Mouse (Mus musculus) lung, postnatal 25 days (tissue): ENCODE data around the gene Mdm4.

Experiments used
- DNase-seq: peaks from one replicate; pipeline ENCODE4 v3.0.0; 2022; ENCODE audit warnings: low spot score

Mdm4 gene

DNA sequence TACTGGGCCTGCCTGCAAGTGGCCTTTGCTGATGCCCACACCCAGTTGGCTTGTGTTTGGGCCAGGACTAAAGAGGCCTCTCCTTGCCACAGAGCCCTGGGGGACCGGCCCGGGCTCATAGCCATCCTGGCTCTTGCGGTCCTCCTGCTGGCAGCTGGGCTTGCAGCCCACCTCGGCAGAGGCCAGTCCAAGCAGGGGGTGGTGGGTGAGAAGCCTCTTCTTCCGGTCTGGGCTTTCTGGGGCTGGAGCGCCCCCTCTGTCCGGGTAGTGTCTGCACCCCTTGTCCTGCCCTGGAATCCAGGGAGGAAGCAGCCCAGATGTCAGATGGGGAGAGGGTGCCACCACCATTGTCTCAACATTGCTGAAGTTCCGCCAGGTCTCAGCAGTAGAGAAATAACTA is 91.4 kb downstream of the Mdm4 start:
- no peak for DNase-seq

DNA sequence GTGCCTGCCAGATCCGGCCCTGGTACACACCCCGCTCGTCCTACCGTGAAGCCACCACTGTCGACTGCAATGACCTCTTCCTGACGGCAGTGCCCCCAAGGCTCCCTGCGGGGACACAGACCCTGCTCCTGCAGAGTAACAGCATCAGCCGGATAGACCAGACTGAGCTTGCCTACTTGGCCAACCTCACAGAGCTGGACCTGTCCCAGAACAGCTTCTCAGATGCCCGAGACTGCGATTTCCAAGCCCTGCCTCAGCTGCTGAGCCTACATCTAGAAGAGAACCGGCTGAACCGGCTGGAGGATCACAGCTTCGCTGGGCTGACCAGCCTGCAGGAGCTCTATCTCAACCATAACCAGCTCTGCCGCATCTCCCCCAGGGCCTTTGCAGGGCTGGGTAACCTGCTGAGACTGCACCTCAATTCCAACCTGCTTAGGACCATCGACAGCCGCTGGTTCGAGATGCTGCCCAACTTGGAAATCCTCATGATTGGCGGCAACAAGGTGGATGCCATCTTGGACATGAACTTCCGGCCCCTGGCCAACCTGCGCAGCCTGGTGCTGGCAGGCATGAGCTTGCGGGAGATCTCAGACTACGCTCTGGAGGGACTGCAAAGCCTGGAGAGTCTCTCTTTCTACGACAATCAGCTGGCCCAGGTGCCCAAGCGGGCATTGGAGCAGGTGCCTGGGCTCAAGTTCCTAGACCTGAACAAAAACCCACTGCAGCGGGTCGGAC is 92.9 kb downstream of the Mdm4 start:
- DNase-seq: no peak

DNA sequence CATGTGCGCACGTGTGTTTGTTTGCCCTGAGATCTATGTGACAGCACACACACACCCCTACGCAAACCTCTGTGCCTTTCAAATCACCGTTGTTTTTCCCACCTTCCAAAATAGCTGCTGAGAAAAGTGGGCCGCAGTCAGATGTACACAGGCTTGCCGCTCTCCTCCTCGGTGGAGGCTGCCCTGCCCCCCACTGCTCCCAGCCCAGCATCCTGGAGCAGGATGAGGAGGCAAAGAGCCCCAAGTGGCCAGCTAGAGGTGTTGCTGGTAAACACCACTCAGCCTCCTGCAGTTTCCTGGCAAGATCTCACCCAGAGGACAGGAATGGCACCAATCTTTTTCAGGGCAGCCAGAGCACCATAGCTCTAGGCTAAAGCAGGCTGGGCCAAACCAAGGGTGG is 95.5 kb downstream of the Mdm4 start:
- DNase-seq: no peak

DNA sequence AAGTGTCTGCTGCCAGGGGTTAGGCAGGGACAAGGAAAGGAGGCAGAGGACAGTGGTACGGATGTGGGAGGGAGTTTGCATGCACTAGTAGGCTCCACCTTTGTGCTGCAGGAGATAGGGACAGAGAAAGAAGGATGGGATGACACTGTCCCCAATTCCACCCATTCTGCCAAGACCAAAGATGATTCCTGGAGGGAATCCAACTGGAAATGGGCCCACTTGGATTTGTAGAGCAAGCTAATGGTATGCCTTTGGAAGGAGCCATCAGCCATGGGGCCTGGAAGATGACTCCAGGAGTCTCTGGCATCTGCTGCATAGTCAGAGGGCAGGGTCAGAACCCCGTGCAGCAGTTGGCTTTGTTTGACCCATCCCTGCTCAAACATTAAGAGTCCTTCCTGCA is 97.9 kb downstream of the Mdm4 start:
- no peak for DNase-seq

DNA sequence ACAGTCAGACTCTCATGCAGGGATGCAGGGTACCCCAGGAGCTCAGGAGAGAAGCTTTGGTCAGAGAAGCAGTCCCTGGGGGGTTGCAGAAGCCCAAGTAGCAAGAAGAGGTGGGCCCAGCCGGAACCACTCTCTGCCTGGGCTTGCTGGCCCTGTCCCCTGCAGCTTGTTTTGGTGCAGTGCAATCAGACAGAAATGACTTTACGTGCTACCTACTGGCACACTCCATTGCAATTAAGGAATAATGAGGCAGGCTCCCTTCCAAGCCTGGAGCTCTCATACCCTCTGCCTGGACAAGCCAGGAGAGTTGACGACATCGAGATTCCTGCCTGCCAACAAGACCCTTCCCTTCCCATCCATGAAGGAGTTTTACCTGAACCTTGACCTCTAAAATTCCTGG is 100.1 kb downstream of the Mdm4 start:
- no peak for DNase-seq

DNA sequence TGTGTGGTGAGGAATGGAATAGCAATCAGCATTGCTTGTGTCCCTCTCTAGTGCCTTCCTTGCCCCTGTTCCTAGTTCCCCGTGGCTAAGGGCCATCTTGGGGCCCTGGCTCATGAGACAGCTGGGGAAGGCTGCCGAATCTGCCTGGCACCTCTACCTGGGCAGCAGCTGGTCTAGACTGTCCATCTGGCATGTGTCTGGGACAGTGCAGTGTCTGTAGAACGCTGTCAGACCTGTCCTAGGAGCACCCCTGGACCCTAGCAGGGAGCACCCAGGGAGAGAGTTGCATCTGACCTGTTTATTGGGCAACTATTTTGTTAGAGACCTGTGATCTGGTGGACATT is 101.5 kb downstream of the Mdm4 start:
- no peak for DNase-seq

DNA sequence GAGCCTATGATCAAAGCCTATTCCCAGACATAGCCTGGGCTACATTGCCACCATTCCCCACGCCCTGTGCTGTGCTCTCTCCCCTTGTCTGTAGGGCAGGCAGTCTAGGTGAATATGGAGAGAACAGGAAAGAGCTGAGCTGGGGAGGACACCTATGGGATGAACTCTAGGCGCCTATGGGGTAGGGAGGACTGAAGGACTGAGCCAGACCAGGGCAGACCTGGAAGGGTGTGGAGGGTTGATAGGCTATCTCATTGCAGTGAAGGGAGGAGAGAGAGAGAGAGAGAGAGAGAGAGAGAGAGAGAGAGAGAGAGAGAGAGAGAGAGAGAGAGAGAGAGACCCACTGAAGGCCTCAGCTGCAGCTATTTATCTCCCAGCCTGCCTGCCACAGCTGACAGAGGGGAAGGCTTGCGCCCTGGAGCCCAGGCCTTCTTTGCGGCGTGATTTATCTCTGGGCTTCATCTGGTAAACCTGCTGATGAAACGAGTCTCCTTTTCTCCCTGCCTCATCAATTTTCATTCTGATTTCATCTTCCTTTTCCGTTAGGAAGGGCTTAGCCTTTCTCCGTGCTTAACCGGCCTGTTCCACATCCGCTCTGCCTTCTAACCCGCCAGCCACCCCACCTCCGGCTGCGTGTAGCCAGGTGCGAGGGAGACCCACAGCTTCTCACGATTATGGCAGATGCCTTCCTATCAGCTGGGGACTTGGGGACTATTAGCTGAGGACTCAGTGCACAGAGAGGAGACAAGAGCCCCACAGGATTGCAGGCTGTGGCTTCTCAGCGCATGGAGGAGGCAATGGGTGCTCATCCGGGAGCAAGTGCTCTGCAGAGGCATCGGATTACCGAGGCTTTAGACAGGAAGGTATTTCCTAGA is 102.1 kb downstream of the Mdm4 start:
- no peak for DNase-seq

DNA sequence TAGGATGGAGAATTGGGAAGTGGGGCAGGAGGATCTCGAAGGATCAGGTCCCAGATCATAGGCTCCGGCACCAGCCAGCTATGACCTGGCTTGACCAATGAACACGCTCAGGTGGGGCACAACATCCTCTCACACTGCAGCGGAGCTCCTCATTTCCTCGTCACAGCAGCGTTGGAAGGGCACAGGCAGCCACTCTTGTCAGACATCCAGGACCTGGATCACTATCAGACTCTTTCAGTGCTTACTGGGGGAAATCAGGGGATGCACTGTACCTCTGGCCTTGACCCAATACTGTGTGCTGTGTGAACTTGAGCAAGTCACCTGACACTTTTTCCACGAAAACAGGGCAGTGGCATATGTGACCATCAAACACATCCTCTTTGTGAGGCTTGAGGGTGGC is 105.1 kb downstream of the Mdm4 start:
- DNase-seq: no peak

DNA sequence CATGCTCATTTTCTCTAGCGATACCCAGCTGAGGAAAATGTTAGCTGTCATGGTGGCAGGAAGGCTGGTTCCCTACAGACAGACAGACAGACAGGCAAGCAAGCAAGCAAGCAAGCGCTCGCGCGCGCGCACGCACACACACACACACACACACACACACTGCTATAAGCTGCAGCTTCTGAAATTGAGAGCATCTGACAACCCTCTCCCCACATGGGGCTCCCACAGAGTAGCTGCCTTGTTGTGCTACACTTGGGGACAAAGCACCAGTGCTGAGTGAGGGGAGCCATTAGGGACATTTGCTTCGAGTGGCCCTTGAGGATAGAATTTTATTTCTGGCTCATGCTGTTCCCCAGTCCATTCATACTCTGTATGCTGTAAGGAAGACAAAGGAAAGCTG is 108.1 kb downstream of the Mdm4 start:
- no peak for DNase-seq

DNA sequence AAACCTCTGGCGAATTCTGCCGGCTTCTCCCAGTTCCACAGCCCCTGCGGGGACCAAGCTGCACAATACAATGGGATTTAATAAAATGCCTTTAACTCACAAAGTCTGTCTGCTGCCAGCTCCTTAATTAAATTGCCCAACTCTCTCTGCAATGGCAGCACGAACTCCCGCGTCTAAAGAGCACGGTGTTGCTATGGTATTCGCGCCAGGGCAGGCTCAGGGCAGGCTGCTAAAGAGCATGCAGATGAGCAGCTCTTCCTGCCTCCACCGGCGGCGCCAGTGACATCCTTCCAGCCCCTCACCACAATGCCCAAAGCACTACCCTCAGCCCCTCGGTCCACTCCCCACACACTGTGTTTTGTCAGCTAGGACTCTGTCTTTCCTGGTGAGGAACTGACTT is 109.3 kb downstream of the Mdm4 start:
- DNase-seq: no peak

DNA sequence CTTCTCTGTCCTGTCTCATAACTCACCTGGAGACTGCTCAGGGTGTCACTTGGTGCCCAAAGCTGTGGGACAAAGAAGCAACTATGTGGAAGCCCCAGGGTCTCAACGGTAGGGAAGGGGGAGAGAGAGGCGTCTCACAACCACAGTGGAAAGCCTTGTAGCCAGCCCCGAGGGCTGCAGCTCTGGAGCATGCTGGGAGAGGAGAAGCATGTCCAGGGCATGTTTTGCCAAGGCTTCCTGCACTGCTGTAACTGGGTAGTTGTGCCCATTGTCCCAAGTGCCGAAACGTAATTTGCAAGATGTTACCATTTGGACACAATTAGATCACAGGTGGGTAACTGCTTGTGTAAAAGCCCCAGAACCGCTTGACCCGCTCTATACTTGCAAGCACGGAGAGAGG is 111.1 kb downstream of the Mdm4 start:
- DNase-seq: no peak

DNA sequence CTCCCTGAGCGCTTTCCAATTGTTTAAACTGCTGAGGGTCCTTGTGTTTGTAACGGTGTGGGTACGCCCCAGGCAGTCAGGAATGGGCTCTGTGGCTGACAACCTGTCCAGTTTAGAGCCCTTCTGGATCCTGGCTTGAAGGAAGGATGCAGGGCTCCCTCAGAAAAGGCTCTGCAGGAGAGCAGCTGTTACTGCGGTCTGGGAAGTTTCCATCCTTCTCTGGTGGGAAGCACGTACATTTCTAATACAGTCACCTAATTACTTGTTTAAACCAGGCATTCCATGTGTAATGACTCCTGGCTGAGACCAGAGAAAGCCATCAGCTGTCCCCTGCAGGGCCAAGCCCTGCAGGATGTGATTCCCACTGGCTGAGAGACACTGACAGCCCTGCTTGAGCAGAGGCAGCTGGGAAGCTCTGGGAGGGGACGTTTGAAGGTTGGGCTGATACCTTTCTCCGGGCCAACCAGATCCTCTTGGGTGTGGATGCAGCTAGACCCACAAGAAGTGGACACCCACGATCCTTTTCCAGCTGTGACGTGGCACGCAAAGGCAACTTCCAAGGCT is 112.2 kb downstream of the Mdm4 start:
- no peak for DNase-seq

DNA sequence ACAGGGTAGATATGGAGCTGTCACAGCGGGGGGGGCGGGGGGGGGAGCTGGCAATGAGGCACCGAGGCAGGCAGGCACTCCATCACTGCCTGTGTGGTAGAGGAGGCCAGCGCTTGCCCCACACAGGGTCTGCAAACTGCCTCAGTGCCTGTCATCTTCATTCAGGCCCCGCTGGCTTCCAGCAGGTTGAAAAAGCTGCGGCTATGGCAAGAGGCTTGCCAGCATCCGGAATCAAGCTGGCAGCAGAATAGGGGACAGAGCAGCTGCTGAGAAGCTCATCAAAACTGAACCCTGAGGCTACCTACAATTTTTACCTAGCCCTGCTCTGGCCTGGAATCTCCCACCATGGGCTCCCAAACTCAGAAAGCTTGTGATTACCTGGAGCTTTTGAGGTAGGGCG is 112.8 kb downstream of the Mdm4 start:
- DNase-seq: no peak

DNA sequence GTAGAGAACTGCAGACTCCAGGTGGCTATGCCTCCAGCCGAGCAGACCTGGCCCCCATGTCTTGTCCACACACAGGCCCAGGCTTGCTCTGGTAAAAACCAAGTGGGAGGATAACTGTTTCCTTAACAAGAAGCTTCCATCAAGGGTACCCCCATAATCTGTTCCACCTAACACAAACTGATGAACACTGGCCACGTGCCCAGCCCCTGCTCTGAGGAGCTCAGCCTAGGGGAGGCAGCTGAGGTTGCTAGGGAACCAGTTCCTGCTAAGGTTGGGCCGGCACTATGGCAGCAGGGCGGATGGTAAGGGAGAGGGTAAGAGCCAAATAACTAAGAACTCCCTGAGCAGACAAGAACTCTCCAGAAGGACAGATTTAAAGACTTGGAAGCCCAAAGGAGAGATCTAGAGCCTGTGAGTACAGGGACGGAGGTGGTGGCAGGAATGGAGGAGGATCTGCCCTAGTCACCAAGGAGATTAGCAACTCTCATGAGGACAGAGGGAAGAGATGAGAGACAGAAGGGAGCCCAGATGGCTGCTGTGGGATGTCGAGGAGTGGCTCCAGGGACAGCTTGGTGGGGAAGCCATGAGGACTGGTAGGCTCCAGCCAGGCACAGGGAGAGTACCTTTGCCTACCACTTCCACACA is 114.4 kb downstream of the Mdm4 start:
- DNase-seq: no peak

DNA sequence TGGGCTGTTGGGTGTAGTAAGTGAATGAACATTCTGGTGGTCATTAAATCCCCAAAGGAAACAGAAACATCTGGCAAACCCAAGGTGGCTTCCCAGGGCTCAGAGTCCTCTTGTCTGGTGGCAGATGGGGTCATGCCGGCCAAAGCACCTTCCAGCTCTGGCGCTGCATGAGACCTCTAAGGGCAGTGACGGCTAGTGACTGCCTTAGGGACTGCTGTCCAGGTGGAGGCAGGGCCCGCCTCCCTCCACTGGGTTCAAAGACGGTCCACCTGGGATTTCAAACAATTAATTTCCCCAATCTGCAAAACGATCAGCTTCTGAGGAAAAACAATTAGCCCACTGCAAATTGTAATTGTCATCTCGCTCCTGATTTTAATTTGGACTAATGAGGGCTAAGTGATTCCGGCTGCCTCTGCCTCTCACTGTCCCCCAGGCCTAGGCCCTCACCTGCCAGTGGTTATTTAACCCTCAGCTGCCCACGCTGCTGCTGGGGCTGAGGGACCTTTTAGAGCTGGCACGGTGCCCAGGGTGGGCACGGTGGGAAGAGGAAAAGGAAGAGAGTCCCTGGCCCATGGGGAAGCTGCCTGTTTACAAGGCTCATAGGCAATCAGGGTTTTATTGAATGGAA is 119.8 kb downstream of the Mdm4 start:
- no peak for DNase-seq

DNA sequence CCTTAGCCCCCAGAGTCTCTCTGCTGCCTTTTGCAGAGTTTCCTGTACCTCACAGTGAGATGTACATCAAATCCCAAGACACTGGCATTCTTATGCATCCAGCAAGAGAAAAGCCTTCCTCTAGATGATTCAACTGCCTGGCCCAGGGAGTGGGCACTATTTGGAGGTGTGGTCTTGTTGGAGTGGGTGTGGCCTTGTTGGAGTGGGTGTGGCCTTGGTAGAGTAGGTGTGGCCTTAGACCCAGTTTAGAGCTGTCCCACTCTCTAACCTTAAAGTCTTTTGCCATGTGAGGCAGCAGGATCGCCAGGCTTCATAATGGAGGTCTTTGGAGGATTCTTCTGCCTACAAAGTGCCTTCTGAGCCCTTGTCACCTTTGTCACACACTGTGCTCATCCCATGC is 120.4 kb downstream of the Mdm4 start:
- no peak for DNase-seq
